Mouse (Mus musculus): ENCODE results near the gene Ccdc146. TPM values are rescaled to one million over a fixed set of nuclear protein-coding genes. Genes with fewer than 3 reads are reported as not detected.

The Ccdc146 gene
- polyA plus RNA-seq, 1 experiment from 2014 or later, result 1.4 TPM

DNA sequence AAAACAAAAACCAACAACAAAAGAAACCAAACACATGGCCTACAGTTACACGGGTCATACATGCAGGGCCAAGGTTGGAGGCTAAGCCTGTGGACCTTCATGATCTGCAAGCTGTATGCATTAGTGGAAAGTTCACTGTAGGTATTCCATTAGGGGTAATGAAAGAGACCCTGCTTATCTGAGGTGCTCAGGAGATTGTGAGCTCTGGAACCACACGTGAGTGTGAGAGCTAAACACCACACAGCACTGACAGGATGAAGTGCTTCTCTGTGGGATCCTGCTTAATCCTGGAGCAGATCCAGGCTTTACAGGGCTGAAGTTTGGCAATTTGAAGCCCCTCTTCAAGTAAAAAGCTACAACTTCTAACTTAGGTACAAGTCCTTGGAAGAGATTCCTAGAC is 104.3 kb downstream of the Ccdc146 start:
- Histone ChIP-seq H3K4me2 (replicated peaks) (no peak overlapping the region), H3K36me3 (replicated peaks; ENCODE audit: control insufficient read depth, insufficient read depth) (no peaks in the 10 kb centered on the region), H3K9me3 (ENCODE audit: control insufficient read depth, low read length) (no peaks in the 10 kb centered on the region), H3K27me3 (ENCODE audit: control insufficient read depth, insufficient read depth, low read length) (no peaks in the 10 kb centered on the region), H3K27ac (no peak overlapping the region), H3K9ac (no peak overlapping the region), H3K4me3 (replicated peaks; ENCODE audit: low read length) (no peak overlapping the region), H3K4me1 (replicated peaks; ENCODE audit: control insufficient read depth, insufficient read depth, low read length) (no peaks in the 10 kb centered on the region)
- WGBS, result 80% methylated on average over 2 of the region's 2 CpGs
- no peak for ATAC-seq (ENCODE audit: low FRiP score)
- DNase-seq (ENCODE audit: low spot score), result no peak

GRCm38 (mm10) chr5:21314696-21315095 is 109.8 kb downstream of the Ccdc146 start:
- no peak overlapping the region for H3K4me2 ChIP-seq (replicated peaks)
- H3K4me3 ChIP-seq (replicated peaks; ENCODE audit: low read length), result no peak overlapping the region
- ATAC-seq (ENCODE audit: low FRiP score) (no peak), DNase-seq (ENCODE audit: low spot score) (no peak)
- no peaks in the 10 kb centered on the region for H3K9me3 ChIP-seq (ENCODE audit: control insufficient read depth, low read length)
- H3K27me3 ChIP-seq (ENCODE audit: control insufficient read depth, insufficient read depth, low read length), result no peaks in the 10 kb centered on the region
- no peak overlapping the region for H3K27ac ChIP-seq
- H3K4me1 ChIP-seq (replicated peaks; ENCODE audit: control insufficient read depth, insufficient read depth, low read length), result no peaks in the 10 kb centered on the region
- no peak overlapping the region for H3K9ac ChIP-seq
- WGBS, result 90% methylated on average over 3 of the region's 3 CpGs
- H3K36me3 ChIP-seq (replicated peaks; ENCODE audit: control insufficient read depth, insufficient read depth), result no peaks in the 10 kb centered on the region

GRCm38 (mm10) chr5:21307165-21307564 is 117.3 kb downstream of the Ccdc146 start:
- Histone ChIP-seq H3K36me3 (replicated peaks; ENCODE audit: control insufficient read depth, insufficient read depth) (no peaks in the 10 kb centered on the region), H3K4me1 (replicated peaks; ENCODE audit: control insufficient read depth, insufficient read depth, low read length) (no peaks in the 10 kb centered on the region), H3K9me3 (ENCODE audit: control insufficient read depth, low read length) (no peaks in the 10 kb centered on the region), H3K9ac (no peak overlapping the region), H3K27ac (no peak overlapping the region), H3K4me3 (replicated peaks; ENCODE audit: low read length) (no peak overlapping the region), H3K4me2 (replicated peaks) (no peak overlapping the region), H3K27me3 (ENCODE audit: control insufficient read depth, insufficient read depth, low read length) (no peaks in the 10 kb centered on the region)
- DNase-seq (ENCODE audit: low spot score) (no peak), ATAC-seq (ENCODE audit: low FRiP score) (no peak)
- 70% methylated on average over 5 of the region's 5 CpGs for WGBS

- H3K9me3 ChIP-seq (ENCODE audit: control insufficient read depth, low read length), result no peaks in the 10 kb centered on the region
- no peaks in the 10 kb centered on the region for H3K4me1 ChIP-seq (replicated peaks; ENCODE audit: control insufficient read depth, insufficient read depth, low read length)
- ATAC-seq (ENCODE audit: low FRiP score) (no peak), DNase-seq (ENCODE audit: low spot score) (peak; percentile 26)
- no peak overlapping the region for H3K27ac ChIP-seq
- H3K4me2 ChIP-seq (replicated peaks), result no peak overlapping the region
- 69% methylated on average over 6 of the region's 6 CpGs for WGBS
- no peaks in the 10 kb centered on the region for H3K36me3 ChIP-seq (replicated peaks; ENCODE audit: control insufficient read depth, insufficient read depth)
- no peak overlapping the region for H3K4me3 ChIP-seq (replicated peaks; ENCODE audit: low read length)
- H3K27me3 ChIP-seq (ENCODE audit: control insufficient read depth, insufficient read depth, low read length), result no peaks in the 10 kb centered on the region
- H3K9ac ChIP-seq, result no peak overlapping the region
Measured at GRCm38 (mm10) chr5:21301011-21301410, 123.5 kb downstream of the Ccdc146 start.

DNA sequence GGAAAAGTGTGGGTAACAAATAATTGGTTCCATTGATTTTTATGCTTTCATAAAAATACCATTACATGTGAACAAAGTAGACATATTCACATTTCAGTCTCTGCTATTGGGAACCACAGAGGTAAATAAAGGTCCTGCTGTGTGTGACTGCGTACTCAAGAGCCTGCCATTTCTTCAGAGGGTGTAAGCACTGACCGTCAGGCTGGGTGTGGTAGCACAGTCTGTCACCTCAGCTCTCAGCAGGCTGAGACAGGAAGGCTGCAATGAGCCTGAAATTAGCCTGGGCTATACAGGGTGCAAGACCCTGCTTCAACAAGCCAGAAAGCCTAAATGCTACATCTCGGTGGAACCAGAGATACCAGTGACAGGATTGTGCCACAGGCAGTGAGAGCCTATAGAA is 124.4 kb downstream of the Ccdc146 start:
- H3K4me3 ChIP-seq (replicated peaks; ENCODE audit: low read length), result no peak overlapping the region
- no peaks in the 10 kb centered on the region for H3K9me3 ChIP-seq (ENCODE audit: control insufficient read depth, low read length)
- no peak overlapping the region for H3K9ac ChIP-seq
- no peaks in the 10 kb centered on the region for H3K4me1 ChIP-seq (replicated peaks; ENCODE audit: control insufficient read depth, insufficient read depth, low read length)
- DNase-seq (ENCODE audit: low spot score), result no peak
- H3K36me3 ChIP-seq (replicated peaks; ENCODE audit: control insufficient read depth, insufficient read depth), result no peaks in the 10 kb centered on the region
- WGBS, result 91% methylated on average over 3 of the region's 3 CpGs
- ATAC-seq (ENCODE audit: low FRiP score), result no peak
- no peaks in the 10 kb centered on the region for H3K27me3 ChIP-seq (ENCODE audit: control insufficient read depth, insufficient read depth, low read length)
- no peak overlapping the region for H3K27ac ChIP-seq
- H3K4me2 ChIP-seq (replicated peaks), result no peak overlapping the region

- Histone ChIP-seq H3K9me3 (ENCODE audit: control insufficient read depth, low read length) (no peaks in the 10 kb centered on the region), H3K4me1 (replicated peaks; ENCODE audit: control insufficient read depth, insufficient read depth, low read length) (no peaks in the 10 kb centered on the region), H3K4me2 (replicated peaks) (no peak overlapping the region), H3K36me3 (replicated peaks; ENCODE audit: control insufficient read depth, insufficient read depth) (no peaks in the 10 kb centered on the region), H3K9ac (no peak overlapping the region), H3K27ac (no peak overlapping the region), H3K4me3 (replicated peaks; ENCODE audit: low read length) (no peak overlapping the region), H3K27me3 (ENCODE audit: control insufficient read depth, insufficient read depth, low read length) (no peaks in the 10 kb centered on the region)
- DNase-seq (ENCODE audit: low spot score) (no peak), ATAC-seq (ENCODE audit: low FRiP score) (peak; percentile 57)
- WGBS, result 73% methylated on average over 21 of the region's 21 CpGs
Measured at GRCm38 (mm10) chr5:21299076-21299755, 125.3 kb downstream of the Ccdc146 start.

GRCm38 (mm10) chr5:21295683-21296082 is 128.8 kb downstream of the Ccdc146 start:
- Histone ChIP-seq H3K36me3 (replicated peaks; ENCODE audit: control insufficient read depth, insufficient read depth) (no peaks in the 10 kb centered on the region), H3K9ac (no peak overlapping the region), H3K27me3 (ENCODE audit: control insufficient read depth, insufficient read depth, low read length) (no peaks in the 10 kb centered on the region), H3K9me3 (ENCODE audit: control insufficient read depth, low read length) (no peaks in the 10 kb centered on the region), H3K27ac (no peak overlapping the region), H3K4me1 (replicated peaks; ENCODE audit: control insufficient read depth, insufficient read depth, low read length) (no peaks in the 10 kb centered on the region), H3K4me2 (replicated peaks) (no peak overlapping the region), H3K4me3 (replicated peaks; ENCODE audit: low read length) (no peak overlapping the region)
- WGBS, result 90% methylated on average over 8 of the region's 8 CpGs
- DNase-seq (ENCODE audit: low spot score), result no peak
- ATAC-seq (ENCODE audit: low FRiP score), result no peak

DNA sequence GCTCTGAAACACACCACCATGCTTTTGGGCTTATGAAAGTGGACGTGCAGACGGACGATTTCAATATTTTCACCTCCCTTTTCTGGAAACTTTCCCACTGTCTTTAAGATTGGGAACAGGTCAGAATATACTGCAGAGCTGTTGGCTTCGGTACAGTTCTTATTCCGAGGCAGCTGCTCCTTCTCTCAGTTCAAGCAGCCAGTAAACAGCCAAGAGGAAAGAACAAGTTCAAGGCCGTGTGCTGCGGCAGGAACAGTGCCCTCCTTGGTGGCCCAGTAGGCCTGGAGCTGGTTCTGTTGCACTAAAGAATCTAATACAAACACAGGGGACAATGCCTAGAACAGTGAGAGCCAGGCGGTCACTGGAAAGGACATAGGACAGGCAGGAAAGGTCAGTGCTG is 133.9 kb downstream of the Ccdc146 start:
- Histone ChIP-seq H3K4me3 (replicated peaks; ENCODE audit: low read length) (no peak overlapping the region), H3K27me3 (ENCODE audit: control insufficient read depth, insufficient read depth, low read length) (no peaks in the 10 kb centered on the region), H3K9me3 (ENCODE audit: control insufficient read depth, low read length) (no peaks in the 10 kb centered on the region), H3K4me2 (replicated peaks) (no peak overlapping the region), H3K36me3 (replicated peaks; ENCODE audit: control insufficient read depth, insufficient read depth) (no peaks in the 10 kb centered on the region), H3K27ac (no peak overlapping the region), H3K4me1 (replicated peaks; ENCODE audit: control insufficient read depth, insufficient read depth, low read length) (no peaks in the 10 kb centered on the region), H3K9ac (no peak overlapping the region)
- WGBS, result 89% methylated on average over 8 of the region's 8 CpGs
- no peak for ATAC-seq (ENCODE audit: low FRiP score)
- no peak for DNase-seq (ENCODE audit: low spot score)

GRCm38 (mm10) chr5:21288658-21289435 is 135.6 kb downstream of the Ccdc146 start:
- Histone ChIP-seq H3K36me3 (replicated peaks; ENCODE audit: control insufficient read depth, insufficient read depth) (no peaks in the 10 kb centered on the region), H3K4me1 (replicated peaks; ENCODE audit: control insufficient read depth, insufficient read depth, low read length) (no peaks in the 10 kb centered on the region), H3K27me3 (ENCODE audit: control insufficient read depth, insufficient read depth, low read length) (no peaks in the 10 kb centered on the region), H3K27ac (no peak overlapping the region), H3K9me3 (ENCODE audit: control insufficient read depth, low read length) (no peaks in the 10 kb centered on the region), H3K4me3 (replicated peaks; ENCODE audit: low read length) (no peak overlapping the region), H3K4me2 (replicated peaks) (no peak overlapping the region), H3K9ac (no peak overlapping the region)
- no peak for DNase-seq (ENCODE audit: low spot score)
- no peak for ATAC-seq (ENCODE audit: low FRiP score)
- WGBS, result 88% methylated on average over 7 of the region's 7 CpGs
